In genomic region chr2:168052689-168053088, GRCm38 (mm10) we compare ENCODE assay signal across 8 mouse cellular contexts. TPM values are rescaled to one million over a fixed set of nuclear protein-coding genes. Genes with fewer than 3 reads are reported as not detected.
DNase-seq lines count a peak whose midpoint lies in the region; ATAC-seq and TF ChIP-seq lines count a peak whose summit lies in the region.

No protein-coding gene starts in this region.

- CTCF ChIA-PET in Patski (lab: Charles Lee): interaction anchor here (0.6 to 4.4 kb wide), 26 partner anchors 10 to 146 kb away, joined by 3 to 28 read pairs (median 4); partner anchors contain the start of gene Pard6b

- DNase-seq in adrenal gland, adult (ENCODE audit: inconsistent age in 2 of 2, low spot score in 1 of 2): peak; percentile 46 to 74
- no peak for DNase-seq in adrenal gland, adult 8-10 months
- DNase-seq in left cerebral cortex, adult 18-20 months (ENCODE audit: low spot score in 2 of 2): peak; percentile 16 to 41
- no peak for DNase-seq in left cerebral cortex, adult 9 months (ENCODE audit: low spot score in 2 of 2)
- DNase-seq in Patski (ENCODE audit: low read depth, low spot score): no peak
- DNase-seq in gastrocnemius, postnatal 14 days: peak; percentile 32
- DNase-seq in lung, postnatal 36 days: peak; percentile 64

- POLR2A ChIA-PET in Patski (lab: Charles Lee): interaction anchor here (0.6 to 2.0 kb wide), 3 partner anchors 26 to 35 kb away, joined by 3 to 8 read pairs (median 5); no protein-coding TSS in a partner anchor

- peak; percentile 95 for TF ChIP-seq CTCF in Patski (IDR thresholded peaks at IDR 0.05)

- peak; percentile 85 for ATAC-seq in Patski
- no peak for ATAC-seq in megakaryocyte-erythroid progenitor cell, adult 5-6 weeks (replicated peaks; ENCODE audit: low FRiP score, low TSS enrichment, poor library complexity, severe bottlenecking)

- in situ Hi-C loops in Patski (cut with MboI; ENCODE audit: low pct_unique_long_range_greater_than_20kb): loop anchor here (5.0 kb wide), 1 partner anchor 50 kb away; no protein-coding TSS in a partner anchor

- H3K27me3 ChIP-seq in Patski: no peaks in the 10 kb centered on the region

- intact Hi-C loops in gastrocnemius, postnatal 14 days (cut with DNase I; ENCODE audit: low total_unique reads): loop anchor here (5.0 kb wide), 1 partner anchor 40 kb away; no protein-coding TSS in a partner anchor

RNA-seq across cellular contexts. Expression of gene Pard6b, which starts 28.1 kb away (rescaled TPM):
- 1 to 10 TPM; 1.9 to 2.8 (median 2.3) TPM for total RNA-seq in adrenal gland, adult 8-10 months (2022)
- 1 to 10 TPM; 5.5 to 5.7 TPM for total RNA-seq in left cerebral cortex, adult 18-20 months (2021)
- 40.3 TPM for polyA plus RNA-seq in Patski (2021)
- total RNA-seq in gastrocnemius, postnatal 14 days (2021): 1 to 10 TPM in 1 of 2 experiments, under 1 TPM in 1; 0.74 to 1.4 TPM
- total RNA-seq in megakaryocyte-erythroid progenitor cell, adult 5-6 weeks (2014; fragmentation: Nextera tagmentation): 0.48 and 1.1 TPM in 2 replicates
- total RNA-seq in megakaryocyte-erythroid progenitor cell, adult 5-6 weeks (2017): 1.6 and 3.8 TPM in 2 replicates

RNA-seq across cellular contexts. Expression of gene Ripor3, which starts 42.3 kb away (rescaled TPM):
- total RNA-seq in adrenal gland, adult 8-10 months (2022): 1 to 10 TPM; 1.5 to 4.4 (median 3.3) TPM
- under 1 TPM; 0.33 to 0.59 TPM for total RNA-seq in left cerebral cortex, adult 18-20 months (2021)
- 0.39 TPM for polyA plus RNA-seq in Patski (2021)
- total RNA-seq in gastrocnemius, postnatal 14 days (2021): 1 to 10 TPM; 1.6 to 1.7 TPM
- total RNA-seq in megakaryocyte-erythroid progenitor cell, adult 5-6 weeks (2014; fragmentation: Nextera tagmentation): not detected in 2 replicates
- 0.42 TPM in 1 of 2 replicates, not detected in the other for total RNA-seq in megakaryocyte-erythroid progenitor cell, adult 5-6 weeks (2017)

Comparison
In these comparisons a context has a peak if more than half of its experiments do, and no peak if none do; other contexts are left out.
1. DNase-seq: peak in adrenal gland, adult (2 of 2), left cerebral cortex, adult 18-20 months (2 of 2), gastrocnemius, postnatal 14 days (single experiment) and lung, postnatal 36 days (single experiment); none in adrenal gland, adult 8-10 months (single experiment), left cerebral cortex, adult 9 months (0 of 2) and Patski (single experiment).